Comparison of ENCODE assay signal across 21 mouse cellular contexts in the genomic region with DNA sequence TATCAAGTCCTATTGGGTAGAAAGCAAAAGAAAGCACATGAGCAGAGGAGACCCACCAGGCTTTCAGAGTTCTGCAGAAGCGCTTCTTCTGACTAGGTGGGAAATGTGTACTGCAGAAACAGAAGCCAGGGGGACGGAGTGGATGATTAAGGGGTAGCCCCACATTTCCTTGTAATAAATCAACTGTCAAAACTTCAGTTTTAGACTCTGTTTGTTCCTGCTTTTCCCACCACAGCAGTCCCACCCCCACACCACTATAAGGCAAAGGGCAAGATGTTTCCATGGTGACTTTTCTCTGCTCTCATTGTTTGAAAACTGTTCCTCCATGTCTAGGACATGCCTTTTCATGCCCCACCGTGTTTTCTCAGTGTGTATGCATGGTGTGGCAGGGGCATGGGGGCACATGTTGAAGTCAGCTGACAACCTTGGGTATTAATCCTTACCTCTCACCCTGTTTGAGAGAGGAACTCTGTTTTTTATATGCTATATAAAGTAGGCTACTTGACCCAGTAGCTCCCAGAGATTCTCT.
DNase-seq lines count a peak whose midpoint lies in the region; ATAC-seq lines count a peak whose summit lies in the region.
"Had no signal": no experiment of that assay in that cellular context is flagged by ENCODE, and none has a peak within 500 bp of the region (broad histone marks: within the 10 kb centered on the region; RNA-seq: fewer than 3 reads in every experiment).

No protein-coding gene starts in this region.

- H3K36me3 ChIP-seq in intestine, embryonic 14.5 days (ENCODE audit: control insufficient read depth, insufficient read depth, low read length), result no peaks in the 10 kb centered on the region
- no peaks in the 10 kb centered on the region for H3K36me3 ChIP-seq in intestine, embryonic 15.5 days
- H3K36me3 ChIP-seq: embryonic facial prominence, embryonic 15.5 days; forebrain, embryonic 10.5 days; heart, embryonic 12.5 days; hindbrain, embryonic 12.5 days had no signal

- no peak overlapping the region for H3K4me3 ChIP-seq in intestine, embryonic 14.5 days (ENCODE audit: low read depth, low read length)
- H3K4me3 ChIP-seq in intestine, embryonic 15.5 days (replicated peaks), result no peak overlapping the region
- H3K4me3 ChIP-seq: embryonic facial prominence, embryonic 15.5 days; erythroblast, embryonic 14.5 days; forebrain, embryonic 10.5 days; heart, embryonic 12.5 days; hindbrain, embryonic 12.5 days had no signal

- DNase-seq in intestine, embryonic 14.5 days (ENCODE audit: low spot score), result peak; percentile 44
- DNase-seq in urinary bladder, adult 18-20 months (ENCODE audit: low spot score in 2 of 2), result peak; percentile 33 to 72
- DNase-seq in urinary bladder, postnatal 10 days (ENCODE audit: low spot score), result no peak
- DNase-seq in urinary bladder, postnatal 36 days (ENCODE audit: low spot score in 2 of 2), result peak; percentile 58 to 68
- no peak for DNase-seq in lung, postnatal 10 days
- no peak for DNase-seq in gastrocnemius, postnatal 4 days (ENCODE audit: low spot score in 2 of 2)
- DNase-seq: adrenal gland, postnatal 25 days; cerebellum, adult 18-20 months; cerebellum, adult 9-11 months; cerebellum, postnatal 36 days; gastrocnemius, postnatal 36 days; heart, postnatal 36 days had no signal

- H3K4me1 ChIP-seq in intestine, embryonic 14.5 days (replicated peaks; ENCODE audit: control insufficient read depth, insufficient read depth, low read length), result no peaks in the 10 kb centered on the region
- H3K4me1 ChIP-seq in intestine, embryonic 15.5 days (replicated peaks), result no peaks in the 10 kb centered on the region
- H3K4me1 ChIP-seq: embryonic facial prominence, embryonic 15.5 days; heart, embryonic 12.5 days had no signal

- 52% methylated on average over 3 of the region's 3 CpGs for WGBS in intestine, embryonic 14.5 days
- 63% methylated on average over 3 of the region's 3 CpGs for WGBS in intestine, embryonic 15.5 days

- H3K9me3 ChIP-seq in intestine, embryonic 14.5 days (ENCODE audit: control insufficient read depth, low read length), result no peaks in the 10 kb centered on the region
- no peaks in the 10 kb centered on the region for H3K9me3 ChIP-seq in intestine, embryonic 15.5 days
- H3K9me3 ChIP-seq: embryonic facial prominence, embryonic 15.5 days; forebrain, embryonic 10.5 days; heart, embryonic 12.5 days; hindbrain, embryonic 12.5 days had no signal

- no peak overlapping the region for H3K9ac ChIP-seq in intestine, embryonic 14.5 days (ENCODE audit: low read length)
- H3K9ac ChIP-seq in intestine, embryonic 15.5 days, result no peak overlapping the region
- H3K9ac ChIP-seq: embryonic facial prominence, embryonic 15.5 days; heart, embryonic 12.5 days; hindbrain, embryonic 12.5 days had no signal

- no peak for ATAC-seq in intestine, embryonic 14.5 days (replicated peaks; ENCODE audit: low FRiP score, low TSS enrichment, low read depth)
- no peak for ATAC-seq in intestine, embryonic 15.5 days
- peak; percentile 80 for ATAC-seq in megakaryocyte progenitor cell, adult 5-6 weeks (replicated peaks; ENCODE audit: poor library complexity)
- ATAC-seq: forebrain, embryonic 14.5 days; hindbrain, embryonic 16.5 days had no signal

- no peak overlapping the region for H3K4me2 ChIP-seq in intestine, embryonic 14.5 days (ENCODE audit: low read length)
- no peak overlapping the region for H3K4me2 ChIP-seq in intestine, embryonic 15.5 days (replicated peaks)
- H3K4me2 ChIP-seq: embryonic facial prominence, embryonic 15.5 days; heart, embryonic 12.5 days; hindbrain, embryonic 12.5 days had no signal

- H3K27ac ChIP-seq in intestine, embryonic 14.5 days (ENCODE audit: low read depth), result no peak overlapping the region
- no peak overlapping the region for H3K27ac ChIP-seq in intestine, embryonic 15.5 days
- H3K27ac ChIP-seq: embryonic facial prominence, embryonic 15.5 days; forebrain, embryonic 10.5 days; hindbrain, embryonic 12.5 days had no signal

- no peaks in the 10 kb centered on the region for H3K27me3 ChIP-seq in intestine, embryonic 14.5 days (replicated peaks; ENCODE audit: control insufficient read depth, insufficient read depth, low read length)
- no peaks in the 10 kb centered on the region for H3K27me3 ChIP-seq in intestine, embryonic 15.5 days (replicated peaks)
- H3K27me3 ChIP-seq: embryonic facial prominence, embryonic 15.5 days; heart, embryonic 12.5 days; hindbrain, embryonic 12.5 days had no signal

Comparison
In these comparisons a context has a peak if more than half of its experiments do, and no peak if none do; other contexts are left out.
1. DNase-seq: peak in intestine, embryonic 14.5 days (single experiment), urinary bladder, adult 18-20 months (2 of 2) and urinary bladder, postnatal 36 days (2 of 2); none in urinary bladder, postnatal 10 days (single experiment), lung, postnatal 10 days (single experiment) and gastrocnemius, postnatal 4 days (0 of 2).